Mouse (Mus musculus) cerebellum, adult 9-11 months (tissue): Measurements from ENCODE around the gene Dapk3.
"Not testable (repeated sequence)": the region's sequence is repeated elsewhere in the genome, so short reads cannot be mapped to it uniquely, and the experiment has no call there.

ENCODE experiments used
- DNase-seq: peaks from one replicate; pipeline ENCODE4 v3.0.0; 2022

Dapk3 gene

DNA sequence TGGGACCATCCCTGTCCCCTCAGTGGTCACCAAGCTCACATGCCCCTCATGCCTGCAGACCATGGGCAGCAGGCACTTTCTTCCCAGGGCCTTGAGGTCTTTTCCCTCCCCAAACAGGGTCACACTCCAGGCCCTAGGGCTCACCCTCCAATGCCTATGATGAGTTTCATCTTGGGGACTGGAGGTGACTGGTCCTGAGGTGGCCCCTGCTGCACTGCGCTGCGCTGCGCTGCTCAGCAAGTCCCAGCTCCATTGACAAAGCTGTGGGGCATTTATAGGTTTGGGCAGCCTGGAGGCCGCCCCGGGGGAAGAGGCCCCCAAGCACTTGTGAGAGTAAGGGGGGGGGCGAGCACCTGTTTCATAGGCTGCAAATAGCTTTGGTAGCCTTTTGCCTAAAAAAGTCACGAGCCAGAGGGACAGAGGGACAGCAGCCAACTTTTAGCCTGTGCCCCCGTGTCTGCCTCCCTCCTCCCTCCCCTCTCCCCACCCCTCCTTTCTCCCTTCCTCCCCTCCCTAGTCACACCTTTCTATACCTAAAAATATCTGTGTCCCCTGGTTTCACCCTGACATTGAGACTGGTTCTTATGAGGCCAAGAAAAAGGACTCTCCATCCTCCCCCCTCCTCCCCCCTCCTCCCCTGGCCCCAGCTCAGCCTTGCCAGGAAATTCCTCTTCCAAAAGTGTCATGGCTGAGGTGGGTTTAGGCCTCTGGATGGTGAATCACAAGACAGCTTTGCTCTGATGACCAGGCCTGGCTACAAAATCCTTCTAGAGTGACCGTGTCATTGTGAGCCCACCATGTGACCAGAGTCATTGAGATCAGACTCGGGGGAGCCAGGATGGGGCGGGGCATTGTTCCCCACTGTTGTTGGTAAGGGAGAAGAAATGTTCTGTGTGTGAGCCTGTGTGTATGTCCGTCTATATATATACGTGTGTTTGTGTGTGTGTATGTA lies 19.3 kb downstream of the Dapk3 start, which contains the start of gene Nmrk2:
Gene Nmrk2 (minus strand): TSS at position 245 of the 952 bp plus-strand sequence.
- no peak for DNase-seq

DNA sequence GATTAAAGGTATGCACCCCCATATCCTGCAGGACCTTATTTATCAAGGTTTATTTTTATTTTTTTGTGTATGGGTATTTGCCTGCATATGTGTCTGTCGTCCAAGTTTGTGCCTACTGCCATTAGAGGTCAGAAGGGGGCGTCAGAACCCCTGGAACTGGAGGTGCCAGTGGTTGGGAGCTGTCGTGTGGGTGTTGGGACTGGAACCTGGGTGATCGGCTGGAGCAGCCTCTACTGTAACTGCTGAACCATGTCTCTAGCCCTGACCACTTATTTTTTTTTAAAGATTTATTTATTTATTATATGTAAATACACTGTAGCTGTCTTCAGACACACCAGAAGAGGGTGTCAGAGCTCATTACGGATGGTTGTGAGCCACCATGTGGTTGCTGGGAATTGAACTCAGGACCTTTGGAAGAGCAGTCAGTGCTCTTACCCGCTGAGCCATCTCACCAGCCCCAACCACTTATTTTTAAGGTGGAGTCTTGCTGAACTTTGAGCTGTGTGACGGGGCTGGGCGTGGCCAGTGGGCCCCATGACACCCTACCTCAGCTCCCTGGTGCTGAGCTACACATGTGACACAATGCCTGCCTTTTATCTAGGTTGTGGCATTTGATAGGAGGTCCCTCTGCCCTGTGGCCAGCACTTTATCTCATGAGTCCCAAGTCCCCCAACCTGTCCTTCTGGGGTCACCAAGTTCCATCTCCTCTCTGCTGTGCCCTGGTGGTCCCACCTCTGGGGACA lies 20.3 kb downstream of the Dapk3 start:
- DNase-seq: no peak

DNA sequence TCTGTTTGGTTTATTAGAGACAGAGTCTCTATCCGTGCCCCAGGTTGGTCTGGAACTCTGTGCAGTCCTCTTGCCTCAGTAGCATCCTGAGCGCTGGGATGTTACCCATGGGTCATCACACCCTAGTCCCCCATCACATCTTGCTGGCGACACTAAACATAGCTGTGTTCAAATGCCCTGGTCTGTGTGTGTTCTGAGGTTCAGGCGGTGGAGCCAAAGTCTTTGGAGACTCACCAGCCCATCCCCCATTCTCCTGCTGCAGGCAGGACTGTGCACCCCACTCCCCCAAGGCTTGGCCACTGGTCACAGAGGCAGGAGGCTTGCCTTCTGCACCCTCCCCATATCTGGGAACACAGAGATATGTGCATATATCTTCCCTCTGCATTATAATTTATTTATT lies 21.3 kb downstream of the Dapk3 start:
- no peak for DNase-seq

DNA sequence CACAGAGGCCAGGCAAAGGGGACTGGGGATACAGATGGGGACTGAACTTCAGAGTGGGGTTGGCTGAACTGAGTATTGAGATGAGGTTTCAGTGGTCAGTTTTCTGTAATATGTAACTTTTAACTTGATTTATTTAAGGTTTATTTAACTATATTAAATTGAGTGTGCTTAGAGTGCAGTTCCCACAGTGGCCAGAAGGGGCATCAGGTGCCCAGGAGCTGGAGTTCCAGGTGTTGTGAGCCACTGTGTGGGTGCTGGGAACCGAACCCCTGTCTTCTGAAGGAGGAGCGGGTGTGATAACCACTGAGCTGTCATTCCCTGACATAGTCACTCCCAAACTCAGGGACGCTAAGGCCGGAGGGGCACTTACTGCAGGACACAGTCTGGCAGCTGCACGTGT lies 27.3 kb downstream of the Dapk3 start:
- no peak for DNase-seq

DNA sequence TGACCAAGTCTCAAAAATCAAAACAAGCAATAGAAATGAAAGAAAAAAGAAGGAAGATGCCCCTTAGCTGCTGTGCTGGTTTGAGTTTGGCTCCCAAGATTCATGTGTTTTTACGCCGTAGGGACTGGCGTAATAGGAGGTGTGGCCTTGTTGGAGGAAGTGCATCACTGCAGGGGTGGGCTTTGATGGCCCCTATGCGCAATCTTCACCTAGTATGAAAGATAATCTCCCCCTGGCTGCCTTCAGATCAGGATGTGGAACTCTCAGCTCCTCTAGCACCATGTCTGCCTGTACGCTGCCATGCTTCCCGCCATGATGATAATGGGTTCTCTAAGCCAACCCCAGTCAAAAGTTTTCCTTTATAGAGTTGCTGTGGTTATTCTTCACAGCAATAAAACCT lies 33.5 kb downstream of the Dapk3 start:
- DNase-seq: no peak

DNA sequence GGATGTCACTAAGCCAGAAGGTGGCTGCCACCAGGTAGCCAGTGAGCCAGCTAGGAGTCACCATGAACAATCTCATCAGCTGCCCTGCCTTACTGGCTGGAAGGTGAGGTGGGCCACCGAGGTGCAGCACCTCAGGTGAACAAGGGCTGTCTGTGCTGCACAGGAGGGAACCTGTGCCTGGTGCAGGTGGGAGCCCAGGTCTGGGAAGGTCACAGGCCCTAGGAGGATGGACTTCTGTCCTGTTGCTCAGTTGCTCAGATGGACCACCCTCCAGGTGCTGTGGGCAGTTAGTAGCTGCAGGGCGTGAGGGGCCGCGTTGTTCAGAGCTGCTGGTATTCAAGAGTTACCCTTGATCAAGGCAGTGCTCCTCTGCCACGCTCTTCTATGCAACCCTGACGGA lies 34.0 kb downstream of the Dapk3 start:
- no peak for DNase-seq

DNA sequence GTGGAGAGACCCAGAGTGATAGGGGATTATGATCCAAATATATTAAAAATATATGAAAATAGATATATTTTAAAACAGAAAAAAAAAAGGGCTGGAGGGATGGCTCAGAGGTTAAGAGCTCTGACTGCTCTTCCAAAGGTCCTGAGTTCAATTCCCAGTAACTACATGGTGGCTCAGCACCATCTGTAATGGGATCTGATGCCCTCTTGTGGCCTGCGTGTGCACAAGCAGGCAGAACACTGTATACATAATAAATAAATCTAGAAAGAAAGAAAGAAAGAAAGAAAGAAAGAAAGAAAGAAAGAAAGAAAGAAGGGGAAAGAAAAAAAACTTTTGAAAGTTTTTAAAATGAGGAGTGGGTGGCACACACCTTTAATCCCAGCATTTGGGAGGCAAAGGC lies 34.5 kb downstream of the Dapk3 start:
- not testable (repeated sequence) for DNase-seq

DNA sequence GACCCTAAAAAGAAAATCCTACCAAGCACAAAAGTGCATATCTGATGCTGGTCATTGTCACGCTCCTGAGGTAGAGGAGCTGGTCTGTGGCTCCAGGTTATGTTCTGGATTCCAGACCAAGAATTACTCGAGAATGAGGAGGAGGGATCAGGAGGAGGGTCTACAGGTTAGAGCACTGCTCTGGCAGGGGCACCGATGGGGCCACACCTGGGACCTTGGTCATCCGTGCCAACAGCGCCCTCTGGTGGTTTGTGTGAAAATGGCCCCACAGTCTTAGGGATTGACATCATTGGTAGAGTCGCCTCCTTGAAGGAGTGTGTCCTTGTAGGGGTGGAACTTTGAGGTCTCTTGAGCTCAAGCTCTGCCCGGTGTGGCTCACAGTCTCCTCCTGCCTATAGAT lies 35.2 kb downstream of the Dapk3 start:
- peak; percentile 56 for DNase-seq

DNA sequence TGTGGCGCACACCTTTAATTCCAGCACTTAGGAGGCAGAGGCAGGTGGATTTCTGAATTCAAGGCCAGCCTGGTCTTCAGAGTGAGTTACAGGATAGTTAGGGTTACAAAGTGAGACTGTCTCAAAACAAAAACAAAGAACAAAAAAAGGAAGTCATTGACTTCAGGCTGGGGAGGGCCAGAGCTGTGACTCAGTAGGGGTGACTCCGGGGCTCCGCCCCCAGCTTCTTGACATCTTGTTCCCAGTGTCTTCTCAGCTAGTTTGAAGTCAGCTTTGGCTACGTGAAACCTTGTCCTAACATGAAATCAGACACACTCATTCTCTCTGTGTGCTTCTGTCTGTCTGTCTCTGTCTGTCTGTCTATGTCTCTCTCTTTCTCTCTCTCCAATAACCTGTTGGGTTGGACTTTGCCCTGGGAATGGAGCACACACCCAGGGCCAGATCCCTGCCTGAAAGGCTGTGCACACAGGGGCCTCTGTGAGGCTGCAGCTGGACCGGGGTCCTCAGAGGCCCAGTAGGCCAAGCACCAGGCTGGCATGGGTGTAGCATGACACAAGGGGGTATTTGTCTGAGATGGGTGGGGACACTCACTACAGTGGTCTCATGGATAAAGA lies 38.7 kb downstream of the Dapk3 start:
- no peak for DNase-seq

DNA sequence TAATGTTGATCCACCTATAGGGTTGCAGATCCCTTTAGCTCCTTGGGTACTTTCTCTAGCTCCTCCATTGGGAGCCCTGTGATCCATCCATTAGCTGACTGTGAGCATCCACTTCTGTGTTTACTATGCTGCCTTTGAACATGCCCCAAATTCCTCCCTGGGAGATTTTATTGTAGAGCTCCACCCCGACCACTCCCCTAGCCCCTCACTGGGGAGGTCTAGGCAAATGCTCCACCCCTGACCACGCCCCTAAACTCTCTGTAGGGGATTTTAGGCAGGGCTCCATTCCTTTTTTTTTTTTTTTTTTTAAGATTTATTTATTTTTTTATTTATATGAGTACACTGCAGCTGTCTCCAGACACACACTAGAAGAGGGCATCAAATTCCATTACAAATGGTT lies 40.9 kb downstream of the Dapk3 start:
- not testable (repeated sequence) for DNase-seq

DNA sequence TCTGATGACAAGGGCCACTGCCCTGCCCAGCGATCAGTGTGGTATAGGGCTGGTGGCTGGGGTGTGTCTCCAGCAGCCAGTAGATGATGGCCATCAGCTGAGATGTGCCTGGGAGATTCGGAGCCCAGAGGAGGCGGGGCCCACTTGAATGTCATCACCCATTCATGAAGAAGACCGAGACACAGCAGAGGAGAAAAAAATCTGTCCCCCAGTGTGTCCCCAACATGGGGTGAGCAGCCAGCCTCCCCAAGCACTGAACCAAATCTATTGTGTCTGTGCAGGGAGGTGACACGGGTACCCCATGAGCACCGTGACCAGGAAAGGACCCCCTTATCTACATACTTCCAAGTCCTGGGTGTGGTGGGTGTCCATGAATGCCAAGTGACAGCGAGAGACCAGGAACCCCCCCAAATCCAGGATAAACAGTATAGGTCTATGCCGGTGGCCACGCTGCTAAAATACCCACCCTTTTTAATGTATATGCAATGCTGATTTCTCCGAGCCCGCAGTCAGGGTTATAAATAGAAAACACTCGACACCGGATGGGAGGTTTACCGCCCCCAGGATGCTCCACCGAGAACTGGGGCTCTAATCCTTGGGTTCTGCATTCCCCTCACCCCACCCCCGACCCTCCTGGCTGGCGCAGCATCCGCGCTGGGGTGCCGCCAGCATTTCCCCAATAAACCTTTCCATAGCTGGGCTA lies 47.1 kb downstream of the Dapk3 start:
- peak; percentile 70 for DNase-seq

DNA sequence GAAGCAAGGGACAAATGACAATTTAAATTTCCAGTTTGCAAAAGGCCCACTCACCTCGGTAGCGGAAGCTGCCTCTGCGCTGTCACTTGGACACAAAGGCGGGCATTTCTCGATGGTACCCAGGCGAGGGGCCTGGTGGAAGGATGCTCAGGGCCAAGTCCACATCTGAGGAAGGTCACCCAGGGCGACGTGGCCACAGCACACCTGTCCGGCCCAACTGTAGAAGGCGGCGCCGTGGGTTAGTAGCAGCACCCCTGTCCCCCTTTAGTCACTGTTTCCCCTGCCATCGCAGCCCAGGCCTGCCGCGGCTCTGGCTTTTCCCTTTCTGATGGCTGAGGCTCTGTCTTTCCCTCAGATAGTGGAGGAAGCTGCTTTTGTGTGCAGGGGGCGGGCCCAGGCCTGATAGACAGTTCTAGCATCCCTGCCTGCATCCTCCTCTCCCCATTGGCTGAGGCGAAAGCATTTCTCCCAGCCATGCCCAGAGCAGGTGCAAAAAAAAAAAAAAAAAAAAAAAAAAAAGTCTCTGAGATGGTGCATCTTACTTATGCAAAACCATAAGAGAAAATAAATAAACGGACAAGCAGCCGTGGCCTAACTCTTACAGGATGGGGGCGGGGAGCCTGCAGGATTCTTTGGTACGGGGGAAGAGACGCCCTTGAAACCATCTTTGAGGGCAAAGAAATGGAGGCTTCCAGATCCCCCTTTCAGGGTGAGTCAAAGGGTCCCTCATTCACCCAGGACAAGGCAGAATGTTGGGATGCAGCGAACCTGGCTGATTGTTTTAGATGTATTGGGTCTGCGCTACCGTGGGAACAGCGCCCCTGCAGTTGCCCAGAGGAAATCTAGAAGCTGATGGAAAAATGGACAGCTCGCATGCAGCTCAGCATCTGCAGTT lies 47.9 kb downstream of the Dapk3 start, which contains the start of gene Atcay:
Gene Atcay (minus strand): TSS at position 396 of the 895 bp plus-strand sequence.
- peak; percentile 90 for DNase-seq

DNA sequence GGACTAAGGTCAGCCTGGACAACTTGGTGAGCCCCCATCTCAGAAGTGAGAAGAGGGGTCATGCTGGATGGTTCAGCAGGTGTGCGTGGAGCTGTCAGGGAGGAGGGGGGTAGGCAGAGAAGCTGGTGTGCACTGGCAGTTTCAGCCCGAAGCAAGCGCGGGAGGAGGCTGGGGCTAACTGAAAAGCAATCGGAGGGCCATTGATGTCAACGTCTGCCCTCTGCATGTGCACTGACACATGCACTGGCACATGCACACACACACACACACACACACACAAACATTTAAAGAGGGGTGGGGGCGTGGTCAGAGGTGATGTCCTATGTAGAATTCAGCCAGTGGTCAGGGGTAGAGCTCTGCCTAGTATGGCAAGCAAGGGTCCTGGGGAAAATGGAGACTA lies 48.6 kb downstream of the Dapk3 start:
- peak; percentile 65 for DNase-seq

DNA sequence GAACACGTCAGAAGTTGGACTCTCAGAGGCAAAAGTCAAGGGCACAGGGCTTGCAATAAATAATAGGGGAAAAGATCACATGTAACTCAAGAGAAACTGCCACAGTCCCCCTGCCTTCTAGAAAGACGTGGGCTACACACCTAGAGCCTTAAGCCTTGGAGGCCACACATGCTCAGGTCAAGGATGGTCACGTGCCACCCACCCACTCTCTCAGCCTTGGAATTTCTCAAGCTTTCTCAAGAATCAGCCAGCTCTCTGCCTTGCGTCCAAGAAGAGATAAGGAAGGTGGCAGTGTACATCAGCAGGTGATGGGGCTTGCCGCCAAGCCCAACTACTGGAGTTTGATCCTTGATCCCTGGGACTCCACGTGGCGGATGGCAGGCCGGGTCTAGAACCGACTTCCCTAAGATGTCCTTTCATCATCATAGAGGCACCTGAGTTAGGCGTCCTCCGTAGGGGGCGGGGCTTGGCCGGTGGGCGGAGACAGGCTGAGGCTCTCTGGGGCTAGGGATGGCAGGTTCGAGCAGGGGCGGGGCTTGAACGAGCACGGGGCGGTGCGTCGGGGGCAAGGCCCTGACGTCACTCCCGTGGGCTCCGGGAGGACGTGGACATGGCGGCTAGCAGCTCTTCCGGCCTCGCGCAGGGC lies 49.9 kb downstream of the Dapk3 start, which contains the start of gene Zfr2:
Gene Zfr2 (plus strand): TSS at position 576 of the 646 bp plus-strand sequence.
- peak; percentile 96 for DNase-seq

DNA sequence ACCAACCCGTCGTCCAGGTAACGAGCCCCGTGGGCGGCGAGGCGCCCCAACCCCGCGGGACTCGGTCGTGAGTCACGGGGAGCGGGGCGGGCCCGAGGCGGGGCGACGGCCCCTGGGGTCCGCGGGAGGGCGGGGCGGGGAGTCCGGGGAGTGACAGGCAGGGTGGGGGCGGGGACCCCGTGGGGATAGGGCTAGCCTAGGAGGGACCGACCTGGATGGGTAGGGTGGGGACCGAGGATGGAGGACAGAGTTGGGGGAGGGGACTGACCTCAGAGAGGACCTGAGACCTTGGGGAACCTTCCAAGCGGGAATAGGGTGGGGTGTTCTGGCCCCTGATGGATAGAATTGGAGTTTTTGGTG lies 50.4 kb downstream of the Dapk3 start:
- no peak for DNase-seq

DNA sequence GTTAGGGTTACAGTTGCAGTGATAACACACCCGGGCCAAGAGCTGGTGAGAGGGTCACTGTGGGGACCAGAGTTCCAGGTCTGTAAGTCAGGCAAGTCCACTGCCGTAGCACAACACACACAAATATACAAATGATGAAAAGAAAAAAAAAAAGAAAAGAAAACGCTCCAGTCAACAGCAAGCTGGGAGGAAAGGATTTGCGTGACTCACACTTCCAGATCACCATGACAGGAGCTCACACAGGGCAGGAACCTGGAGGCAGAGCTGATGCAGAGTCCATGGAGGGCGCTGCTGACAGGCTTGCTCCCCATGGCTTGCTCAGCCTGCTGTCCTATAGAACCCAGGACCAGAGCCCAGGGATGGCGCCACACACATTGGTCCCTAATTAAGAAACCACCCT lies 51.4 kb downstream of the Dapk3 start:
- DNase-seq: peak; percentile 36

DNA sequence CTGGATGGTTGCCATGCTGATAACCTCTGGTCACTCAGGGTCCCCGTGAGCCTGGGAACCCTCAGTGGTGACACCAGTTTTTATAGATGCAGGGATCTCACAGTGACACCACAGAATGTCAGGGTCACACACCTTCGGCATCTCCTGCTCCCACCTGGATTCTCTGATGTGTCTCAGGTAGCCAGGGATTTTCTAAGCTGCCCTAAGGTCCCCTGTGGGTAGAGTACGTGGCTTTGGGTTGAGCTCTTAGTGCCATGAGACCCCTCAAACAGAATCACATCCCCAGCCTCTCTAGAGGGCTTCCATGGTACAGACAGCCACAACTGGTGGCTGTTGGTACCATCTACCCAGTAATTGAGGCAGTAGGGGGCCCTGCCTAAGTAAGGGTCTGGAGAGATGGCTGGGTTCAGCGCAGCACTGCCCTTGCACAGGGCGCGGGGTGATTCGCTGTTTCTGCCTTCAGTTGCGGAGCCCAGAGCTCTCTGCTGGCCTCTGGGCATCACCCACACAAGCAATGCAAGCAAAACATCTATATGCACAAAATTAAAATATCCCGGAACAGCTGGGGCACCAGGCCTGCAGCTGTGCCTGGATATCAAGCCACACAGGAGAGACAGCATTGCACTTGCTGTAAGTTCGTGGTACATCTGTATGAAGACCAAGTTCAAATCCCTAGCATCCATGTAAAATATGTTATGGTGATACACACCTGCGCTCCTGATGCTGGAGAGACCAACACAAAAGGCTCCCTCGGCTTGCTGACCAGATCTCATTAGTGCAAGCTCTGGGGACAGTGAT lies 53.9 kb downstream of the Dapk3 start:
- peak; percentile 30 for DNase-seq

DNA sequence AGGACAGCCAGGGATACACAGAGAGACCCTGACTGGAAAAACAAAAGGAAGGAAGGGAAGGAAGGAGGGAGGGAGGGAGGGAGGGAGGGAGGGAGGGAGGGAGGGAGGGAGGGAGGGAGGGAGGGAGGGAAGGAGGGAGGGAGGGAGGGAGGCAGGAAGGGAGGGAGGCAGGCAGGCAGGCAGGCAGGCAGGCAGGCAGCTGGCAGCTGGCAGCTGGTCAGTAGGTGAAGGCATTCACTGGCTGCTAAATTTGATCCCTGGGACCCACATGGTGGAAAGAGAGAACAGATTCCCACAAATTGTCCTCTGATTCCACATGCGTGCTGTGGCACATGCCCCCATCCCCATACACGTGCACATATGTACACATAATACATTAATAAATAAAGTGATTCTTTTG lies 55.8 kb downstream of the Dapk3 start:
- DNase-seq: no peak

DNA sequence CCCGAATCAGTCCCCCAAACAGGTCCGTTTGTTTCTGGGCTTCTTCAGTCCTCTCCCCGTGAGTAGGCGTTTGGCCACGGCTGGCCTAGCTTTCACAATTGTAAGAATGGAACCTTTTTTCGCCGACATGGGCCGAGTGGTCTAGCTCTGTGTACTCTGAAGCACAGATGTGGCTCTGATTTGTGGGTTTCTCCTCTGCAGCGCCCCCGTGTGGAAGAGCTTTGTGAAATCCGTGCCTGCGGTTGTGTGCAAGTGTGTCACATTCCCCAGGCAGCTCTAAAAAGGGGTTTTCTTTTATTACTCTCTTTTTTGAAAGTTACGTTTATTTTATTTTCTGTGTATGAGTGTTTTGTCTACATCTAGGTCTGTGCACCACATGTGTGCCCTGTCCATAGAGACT lies 58.1 kb downstream of the Dapk3 start:
- DNase-seq: peak; percentile 54

DNA sequence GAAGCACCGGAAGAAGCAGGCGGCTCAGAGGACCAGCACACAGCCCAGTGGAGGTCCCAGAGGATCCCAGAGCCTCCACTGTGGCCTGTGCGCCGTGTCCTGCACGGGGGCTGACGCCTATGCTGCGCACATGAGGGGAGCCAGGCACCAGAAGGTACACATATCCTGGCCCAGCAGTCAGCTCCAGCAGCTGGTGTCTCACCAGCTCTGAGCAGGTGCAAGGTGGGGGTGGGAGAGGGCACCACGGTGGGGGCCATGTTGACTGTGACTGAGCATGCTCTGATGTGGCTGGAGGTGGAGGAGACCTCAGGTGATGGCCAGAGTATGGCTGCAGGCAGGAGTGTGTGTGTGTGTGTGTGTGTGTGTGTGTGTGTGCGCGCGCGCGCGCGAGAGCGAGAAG lies 59.2 kb downstream of the Dapk3 start:
- DNase-seq: no peak
